Mouse (Mus musculus): ENCODE data around the gene Scube1.

- TF ChIP-seq CTCF (conservative IDR thresholded peaks at IDR 0.05; ENCODE audit: insufficient read depth, insufficient read length, low read depth, low read length): no peak
- no peak for TF ChIP-seq POLR2A (IDR thresholded peaks at IDR 0.05; ENCODE audit: low read depth, low read length)
Observed at GRCm38 (mm10) chr15:83691901-83692361, 32.9 kb downstream of the Scube1 start.

Measured in kidney, adult 2 months (tissue).